Mouse (Mus musculus) urinary bladder, postnatal 36 days (tissue): ENCODE measurements at regions not wholly inside any gene's neighbourhood (a gene's known extent, or its start where the extent isn't known, plus 50 kb on each side); places are given as distances from the start of the nearest gene placed in this dataset.

Experiments used
- DNase-seq, 2 experiments: peaks; one replicate each; pipeline ENCODE4 v3.0.0; 2022; ENCODE audit warnings: low spot score in 2 of 2, mixed read lengths in 1 of 2

DNA sequence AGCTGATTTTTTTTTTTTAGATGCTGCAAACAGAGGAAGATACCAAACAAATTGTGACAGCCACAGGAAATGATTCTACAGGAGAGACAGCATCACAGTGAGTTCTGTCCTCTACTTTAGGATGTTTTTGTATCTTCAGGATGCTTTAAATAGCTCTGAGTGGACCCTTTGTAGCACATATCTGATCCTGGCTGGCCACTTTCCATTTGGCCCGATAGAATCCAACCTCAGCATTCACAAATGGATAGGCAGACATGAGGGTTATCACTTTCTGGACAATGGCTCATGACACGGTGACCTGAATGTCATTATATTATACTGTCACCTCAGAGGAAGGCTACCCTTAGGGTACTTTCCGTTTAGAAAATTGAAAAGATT, 379.3 kb downstream of the Gm10295 start:
- DNase-seq = no peak

DNA sequence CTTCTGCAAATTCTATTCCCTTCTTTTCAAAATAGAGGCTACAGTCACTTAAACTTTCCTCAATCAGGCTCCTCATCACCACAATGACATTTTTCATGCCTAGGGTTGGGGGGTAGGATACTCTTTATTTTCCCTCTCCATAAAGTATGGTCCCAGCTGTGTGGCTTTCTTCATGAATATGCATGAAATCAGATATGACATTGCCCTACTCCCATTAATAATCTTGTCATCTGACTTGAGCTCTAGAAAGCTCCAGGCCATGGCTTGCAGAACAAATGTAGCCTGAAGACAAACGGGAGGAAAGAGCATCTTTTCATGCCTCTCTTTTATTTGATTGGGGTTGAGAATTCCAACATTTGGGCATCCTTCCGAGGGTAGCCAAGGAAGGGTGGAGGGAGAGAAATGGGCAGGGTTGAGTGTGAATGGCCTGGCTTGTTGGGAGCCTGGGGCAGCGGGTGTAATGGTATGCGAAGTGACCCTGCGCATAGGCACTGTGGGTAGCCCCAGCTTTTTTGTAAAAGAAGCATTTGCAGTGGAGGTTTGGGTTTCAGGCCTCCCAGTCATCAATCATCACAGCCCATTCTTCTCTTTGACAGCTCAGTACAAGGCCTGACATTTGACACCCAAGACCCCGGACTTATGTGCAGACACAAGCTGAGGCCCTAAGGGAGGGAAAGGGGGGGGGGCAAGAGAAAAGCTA, 379.8 kb downstream of the Gm10295 start:
- no peak for DNase-seq

DNA sequence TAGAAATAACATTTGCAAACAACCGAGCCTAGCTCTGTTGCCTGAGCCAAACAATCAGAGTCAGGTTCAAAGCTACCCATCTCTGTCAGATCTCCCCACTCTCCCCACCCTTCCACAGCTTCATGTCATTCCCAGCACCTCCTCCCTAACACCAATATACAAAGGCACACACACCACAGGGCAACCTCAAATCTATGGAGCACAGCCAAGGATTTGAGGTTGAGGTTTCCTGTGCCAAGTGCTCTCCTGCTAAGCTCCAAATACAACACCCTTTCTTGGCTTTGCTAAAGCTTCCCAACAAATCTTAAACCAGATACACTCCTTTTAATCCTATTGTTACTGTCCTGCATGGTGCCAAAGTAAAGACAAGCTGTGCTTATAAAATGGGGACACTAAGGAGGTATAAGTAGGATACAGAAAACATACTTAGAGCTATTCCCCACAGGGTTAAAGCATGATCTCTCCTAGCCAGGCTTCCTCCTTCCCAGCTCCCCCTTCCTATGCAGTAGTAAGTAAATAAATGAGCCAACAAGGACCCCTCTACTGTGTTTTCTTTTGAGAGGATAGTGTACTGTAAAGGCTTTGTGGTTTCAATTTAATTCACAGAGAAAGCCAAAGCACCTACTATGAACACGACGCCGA, 398.8 kb downstream of the Gm10295 start:
- no peak for DNase-seq

DNA sequence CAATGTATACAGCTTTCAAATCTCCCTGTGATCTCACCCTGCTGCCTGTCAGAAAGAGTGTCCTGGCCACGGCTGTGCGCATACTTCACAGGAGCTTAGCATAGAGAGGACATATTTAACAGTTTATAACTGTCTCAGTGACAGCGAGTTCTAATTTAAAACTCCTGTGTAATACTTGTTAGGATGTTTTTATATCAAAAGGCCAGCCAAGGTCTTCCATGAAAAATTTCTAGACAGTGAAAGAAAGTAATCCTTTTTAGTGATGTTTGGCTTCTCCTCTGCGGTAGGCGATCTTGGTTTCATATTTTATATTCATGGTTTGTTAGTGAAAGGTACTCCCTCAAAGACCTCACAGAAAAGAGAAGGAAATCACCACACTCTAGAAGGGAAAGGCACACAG, 403.0 kb downstream of the Gm10295 start:
- DNase-seq = no peak

DNA sequence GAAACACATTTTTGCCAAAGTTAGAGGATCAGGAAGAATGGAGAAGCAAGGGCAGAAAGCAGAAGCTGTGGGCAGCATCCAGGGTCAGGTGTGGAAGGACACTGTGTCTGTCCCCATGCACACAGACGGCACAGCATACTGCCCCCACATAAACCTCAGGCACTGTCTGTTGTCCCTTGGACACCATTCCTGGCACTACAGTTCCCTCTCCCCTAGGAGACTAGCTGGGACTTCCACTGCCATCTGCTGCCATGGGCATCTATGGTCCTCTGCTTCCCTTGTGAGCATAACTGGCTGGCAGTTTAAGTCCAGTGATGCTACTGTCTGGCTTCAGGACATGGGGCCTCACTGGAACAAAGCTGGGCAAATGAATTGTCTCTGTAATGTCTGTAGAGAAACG, 405.0 kb downstream of the Gm10295 start:
- no peak for DNase-seq

DNA sequence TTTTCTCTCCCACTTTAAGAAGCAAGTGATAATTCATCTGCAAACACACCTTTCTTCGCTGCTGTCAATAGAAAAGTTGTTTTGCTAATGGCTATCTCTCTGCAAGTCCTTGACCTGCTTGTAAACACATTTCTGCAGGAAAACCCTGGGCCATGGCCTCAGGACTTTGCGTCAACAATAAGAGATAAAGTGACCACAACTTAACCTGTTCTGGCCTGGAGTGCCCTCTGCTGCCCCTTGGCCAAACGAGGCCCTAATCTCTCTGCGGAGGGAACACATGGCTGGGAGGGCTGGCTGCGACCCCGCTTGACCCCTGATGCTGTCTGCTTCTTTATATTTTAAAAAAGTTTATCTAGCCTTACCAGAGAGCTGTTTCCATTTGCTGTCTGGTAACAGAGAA, 420.4 kb downstream of the Gm10295 start:
- no peak for DNase-seq

DNA sequence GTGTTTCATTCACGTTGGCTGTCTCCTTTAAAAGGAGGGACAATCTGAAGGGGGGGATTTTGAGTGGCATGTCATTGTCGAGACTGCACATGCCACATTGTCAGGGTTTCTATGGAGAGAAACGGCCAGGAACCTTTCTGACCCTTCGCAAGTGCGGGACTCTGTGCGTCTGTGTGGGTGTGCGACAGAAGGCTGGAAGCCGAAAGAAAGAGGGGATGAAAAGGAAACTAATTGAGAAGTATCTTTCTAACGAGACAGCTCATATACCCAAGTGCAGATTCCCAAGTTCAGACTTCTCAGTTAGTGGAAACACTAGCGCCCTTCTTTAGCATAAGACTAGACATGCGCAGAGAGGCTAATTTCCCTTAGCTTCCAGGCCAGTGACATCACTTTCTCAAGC, 421.4 kb downstream of the Gm10295 start:
- DNase-seq = no peak

DNA sequence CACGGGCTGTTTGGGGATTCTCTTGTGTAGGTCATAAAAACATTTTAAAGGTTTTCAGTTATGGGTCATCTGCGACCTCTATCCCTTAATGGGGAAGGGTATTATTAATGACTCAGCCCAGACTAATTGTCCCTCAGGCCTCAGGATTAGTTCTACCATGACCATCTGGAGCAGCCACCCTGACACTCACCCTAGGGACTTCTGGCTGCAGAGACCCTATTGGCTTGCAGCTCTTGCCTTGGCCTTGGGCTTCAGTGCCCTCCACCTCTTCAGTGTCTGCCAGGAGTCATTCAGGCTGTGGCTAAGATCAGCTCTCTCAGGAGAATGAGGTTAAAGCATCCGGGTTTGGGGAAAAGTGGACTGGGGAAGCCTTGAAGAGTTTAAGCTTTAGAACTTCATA, 423.3 kb downstream of the Gm10295 start:
- DNase-seq = no peak

DNA sequence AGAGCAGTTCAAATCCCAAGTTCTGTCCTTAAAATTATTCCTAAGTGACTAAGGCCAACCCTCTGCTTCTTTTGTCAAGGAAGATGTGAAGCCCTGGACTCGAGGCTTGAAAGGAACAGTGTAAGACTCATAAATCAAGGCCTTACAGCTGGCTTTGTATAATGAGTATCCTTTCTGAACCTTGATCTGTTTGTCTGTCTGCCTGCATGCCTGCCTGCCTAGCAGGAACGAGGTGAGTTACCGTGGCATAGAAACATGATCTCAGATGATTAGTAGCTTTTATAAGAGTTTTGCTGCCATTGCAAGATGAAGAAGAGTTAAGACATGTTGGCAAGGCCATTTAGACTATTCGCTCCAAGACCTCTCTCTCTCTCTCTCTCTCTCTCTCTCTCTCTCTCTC, 434.3 kb downstream of the Gm10295 start:
- no peak for DNase-seq

DNA sequence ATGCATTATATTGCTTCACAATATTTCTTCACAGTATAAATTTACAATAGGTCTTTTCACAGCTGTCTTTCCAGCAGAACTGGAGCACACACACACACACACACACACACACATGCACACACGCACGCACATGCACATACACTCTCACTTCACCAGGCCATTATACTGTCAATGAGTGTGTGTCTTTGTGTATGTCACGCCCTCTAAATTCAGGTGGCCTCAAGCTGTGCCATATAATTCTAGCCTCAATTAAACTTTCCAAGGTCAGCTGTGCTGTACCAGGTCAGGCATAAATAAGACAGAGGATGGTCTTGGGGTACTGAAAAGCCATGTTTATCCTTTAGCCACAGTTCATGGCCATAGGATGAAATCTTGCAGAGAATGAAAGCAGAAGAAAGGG, 442.4 kb downstream of the Gm10295 start:
- no peak for DNase-seq

DNA sequence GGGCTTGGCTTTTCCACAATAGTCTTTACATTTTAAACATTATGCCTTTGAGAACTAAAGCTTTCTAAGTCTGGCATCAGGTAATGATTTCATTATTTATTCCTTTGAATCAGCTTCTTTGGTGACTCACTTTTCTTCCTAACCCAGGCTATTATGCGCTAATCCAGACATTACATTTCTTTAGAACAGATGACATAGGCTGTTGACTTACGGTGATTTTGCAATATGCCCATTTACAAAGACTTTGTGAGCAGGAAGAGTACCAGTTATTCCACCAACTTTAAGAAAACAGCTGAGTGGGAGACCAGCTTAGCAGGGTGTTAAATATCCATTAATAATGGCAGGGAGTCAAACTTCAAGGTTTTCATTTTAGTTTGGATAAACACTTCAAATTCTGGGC, 459.6 kb downstream of the Gm10295 start:
- no peak for DNase-seq

DNA sequence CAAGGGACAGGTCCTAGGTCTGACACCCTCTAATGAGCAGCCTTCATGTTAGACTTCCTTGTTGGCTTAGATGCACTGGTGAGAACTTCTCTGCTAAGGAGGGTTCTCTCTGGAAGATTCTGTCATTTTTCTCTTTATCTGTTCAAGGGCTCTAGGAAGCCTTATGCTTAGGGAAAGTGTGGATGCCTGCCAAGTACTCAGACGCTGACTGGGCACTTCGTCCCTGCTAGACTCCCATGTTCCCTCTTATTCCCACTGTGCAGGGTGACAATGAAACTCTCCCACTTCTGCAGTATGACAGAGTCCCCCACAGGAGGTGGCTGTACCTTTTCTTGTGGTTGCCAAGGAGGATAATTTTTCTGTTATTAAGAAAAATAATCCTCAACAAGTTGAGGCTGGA, 470.8 kb downstream of the Gm10295 start:
- DNase-seq = no peak

DNA sequence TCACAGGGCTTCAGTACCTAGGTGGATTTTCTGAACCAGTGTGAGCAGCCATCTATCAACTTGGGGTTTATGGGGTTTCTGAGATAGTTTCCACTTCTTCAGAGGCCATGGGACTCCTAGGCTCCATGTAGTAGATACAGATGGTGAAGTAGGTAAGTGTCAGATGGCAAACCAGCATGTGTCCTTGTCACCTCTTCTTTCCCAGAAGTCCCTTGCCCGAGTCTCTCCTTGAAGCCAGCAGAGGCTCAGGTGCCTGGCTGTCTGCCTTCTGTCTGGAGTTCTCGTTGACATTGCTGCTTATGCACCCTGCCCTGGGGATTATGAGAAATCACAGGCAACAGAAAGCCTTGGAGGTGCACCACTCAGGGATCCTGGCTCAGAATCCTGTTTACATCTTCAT, 476.9 kb downstream of the Gm10295 start:
- DNase-seq = no peak

DNA sequence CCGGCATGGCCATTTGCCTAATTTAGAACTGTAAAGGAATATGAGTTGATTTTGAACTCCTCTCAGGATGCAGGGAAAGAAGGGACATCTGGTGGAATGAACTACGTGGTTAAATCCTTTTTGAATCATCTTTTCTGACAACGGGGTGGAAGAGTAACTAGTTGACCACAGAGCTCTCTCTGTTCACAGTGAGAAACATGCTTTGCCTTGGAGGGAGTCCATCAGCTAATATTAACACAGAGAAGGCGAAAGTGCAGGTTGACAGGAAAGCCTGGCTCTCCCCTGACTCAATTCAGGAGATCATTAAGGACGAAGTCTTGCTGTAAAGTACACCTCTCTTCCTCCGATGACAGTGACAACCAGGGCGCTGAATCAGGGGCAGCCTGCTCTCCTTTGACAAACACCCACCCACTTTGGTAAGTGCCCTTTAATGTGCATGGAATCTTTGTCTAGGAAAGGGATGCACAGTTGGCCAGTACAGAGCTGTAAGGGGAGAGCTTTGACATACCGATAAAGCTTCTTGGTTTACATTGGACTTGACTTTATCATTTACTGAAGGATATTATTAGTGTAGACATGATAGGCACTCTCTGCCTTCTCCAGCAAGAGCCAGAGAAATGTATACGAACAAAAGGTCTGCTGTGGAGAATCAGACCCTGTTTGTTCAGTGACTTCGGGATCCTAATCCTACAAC, 480.3 kb downstream of the Gm10295 start:
- no peak for DNase-seq

DNA sequence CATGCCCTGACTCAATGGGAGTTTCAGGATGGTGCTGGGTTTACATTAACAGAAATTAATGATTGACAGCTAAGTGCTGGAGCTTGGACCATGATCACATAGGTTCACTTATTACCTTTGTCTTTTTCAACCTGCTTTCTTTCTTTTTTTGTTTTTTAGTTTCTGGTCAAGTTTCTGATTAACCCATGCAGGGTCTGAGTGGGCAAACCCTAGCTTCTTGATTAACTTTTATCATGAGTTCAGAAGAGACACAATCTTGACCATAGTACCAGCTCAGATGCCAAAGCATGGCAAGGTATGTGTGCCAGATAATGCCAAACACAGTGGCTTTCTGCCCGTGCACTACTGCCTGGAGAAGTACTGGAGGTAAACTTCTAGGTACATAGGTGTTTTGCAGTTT, 482.2 kb downstream of the Gm10295 start:
- DNase-seq = no peak

DNA sequence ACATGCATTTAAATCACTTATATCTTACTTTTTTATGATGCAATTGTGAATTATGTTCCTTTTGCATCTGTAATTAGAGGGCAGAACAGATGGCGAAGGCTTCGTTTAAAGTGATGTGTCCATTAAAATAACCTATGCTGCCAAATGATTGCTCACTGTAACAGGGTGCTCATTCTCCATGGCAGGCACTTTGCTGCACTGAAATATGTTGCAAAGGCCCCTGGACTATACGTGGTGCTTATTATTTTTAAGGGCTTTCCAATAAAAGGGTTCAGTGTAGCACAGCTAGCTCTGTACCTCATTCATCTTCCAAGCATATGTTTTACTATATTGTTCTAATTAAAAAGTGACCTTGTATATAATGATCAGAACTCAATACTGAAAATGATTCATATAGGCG, 491.3 kb downstream of the Gm10295 start:
- no peak for DNase-seq

DNA sequence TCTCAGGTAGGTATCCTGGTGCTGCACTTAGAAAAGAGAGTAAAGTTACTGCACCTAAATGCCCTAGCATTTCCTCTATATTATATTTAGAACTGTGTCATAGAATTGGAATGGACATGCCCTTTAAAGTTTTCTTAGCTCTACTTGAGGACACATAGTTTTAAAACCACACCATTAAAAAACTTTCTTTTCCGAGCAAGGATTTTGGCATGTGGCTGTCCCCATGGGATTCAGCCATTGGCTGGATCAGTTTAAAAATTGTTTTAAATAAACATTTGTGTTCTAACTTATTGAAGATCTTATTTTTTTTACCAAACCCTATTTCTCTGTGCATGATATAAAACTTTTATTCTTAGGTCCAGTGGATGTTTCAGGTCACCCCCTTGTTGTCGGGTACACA, 484.2 kb upstream of the Nr2f2 start:
- DNase-seq = no peak

DNA sequence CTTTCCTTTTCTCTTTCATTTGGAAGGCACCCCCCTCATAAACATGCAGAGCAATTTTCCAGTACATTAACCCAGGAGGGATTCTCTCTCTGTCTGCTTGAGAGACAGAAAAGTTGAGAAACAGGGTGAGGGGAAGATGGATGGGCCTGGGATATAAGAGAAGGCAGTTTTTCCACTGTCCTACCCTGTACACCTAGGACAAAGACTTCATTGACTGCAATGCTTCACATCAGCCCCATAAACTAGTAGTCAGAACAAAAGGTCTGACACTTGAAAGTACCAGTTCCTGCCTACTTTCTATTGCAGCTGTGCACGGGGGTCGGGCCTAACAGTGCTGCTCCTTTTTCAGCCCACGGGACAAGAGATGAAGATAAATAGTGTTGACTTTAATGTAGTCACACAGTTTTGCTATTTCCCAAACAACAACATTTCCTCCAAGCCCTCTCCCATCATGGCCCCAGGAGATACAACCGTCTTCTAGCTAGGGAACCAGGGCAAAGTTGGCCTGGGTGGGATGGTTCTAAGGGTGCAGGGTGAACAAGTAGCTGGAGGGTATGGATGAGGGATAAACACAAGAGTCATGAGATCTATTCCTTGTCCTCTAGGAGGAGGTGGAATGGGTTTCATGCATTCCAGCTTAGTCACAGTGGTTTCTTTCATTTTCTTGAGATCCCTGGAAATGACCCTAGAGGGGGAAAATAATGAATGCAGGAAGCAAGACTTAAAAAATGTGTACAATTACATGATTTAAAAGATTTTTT, 481.7 kb upstream of the Nr2f2 start:
- no peak for DNase-seq

DNA sequence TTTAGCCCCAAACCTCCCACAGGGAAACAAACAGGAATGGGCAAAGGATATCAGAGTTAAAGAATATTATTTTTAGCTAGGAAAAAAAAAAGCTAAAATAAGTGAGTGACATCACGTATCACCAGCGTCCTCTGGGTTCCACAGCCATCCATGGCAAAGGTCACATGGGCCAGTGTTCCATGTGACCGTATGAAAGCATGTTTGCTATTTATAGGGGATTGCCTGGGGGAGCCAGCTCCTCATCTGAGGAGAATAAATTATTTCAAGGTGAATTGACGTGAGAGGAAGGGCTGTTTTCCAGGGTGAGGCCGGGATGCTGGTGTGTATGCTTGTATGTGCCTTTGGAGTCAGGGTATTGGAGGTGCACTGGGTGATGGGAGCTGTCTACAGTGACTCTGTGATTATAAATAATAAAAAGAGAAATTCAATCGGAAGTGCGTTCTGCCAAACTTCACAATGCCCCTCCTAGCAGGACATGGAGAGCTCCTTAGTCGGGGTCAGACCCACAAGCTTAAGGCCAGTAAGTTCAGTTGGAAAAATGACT, 481.0 kb upstream of the Nr2f2 start:
- DNase-seq = no peak

DNA sequence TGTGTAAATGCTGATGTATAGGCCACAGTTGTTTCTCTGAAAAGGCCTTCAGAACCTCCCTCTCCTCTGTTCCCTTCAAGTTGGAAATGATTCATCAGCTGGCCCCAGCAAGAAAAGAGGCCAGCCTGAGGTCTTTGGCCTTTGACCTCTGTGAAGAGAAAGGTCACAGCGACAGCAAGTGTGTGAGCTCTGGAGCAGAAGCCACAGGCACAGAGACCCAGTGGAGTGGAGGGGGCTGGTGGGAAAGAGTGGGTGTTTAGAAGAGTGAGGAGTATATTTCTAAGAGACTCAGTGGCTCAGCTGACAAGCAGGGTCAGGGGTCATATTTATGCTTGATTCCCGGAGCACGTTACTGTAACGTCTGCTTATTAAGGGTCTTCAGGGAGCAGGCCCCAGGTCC, 479.5 kb upstream of the Nr2f2 start:
- no peak for DNase-seq

DNA sequence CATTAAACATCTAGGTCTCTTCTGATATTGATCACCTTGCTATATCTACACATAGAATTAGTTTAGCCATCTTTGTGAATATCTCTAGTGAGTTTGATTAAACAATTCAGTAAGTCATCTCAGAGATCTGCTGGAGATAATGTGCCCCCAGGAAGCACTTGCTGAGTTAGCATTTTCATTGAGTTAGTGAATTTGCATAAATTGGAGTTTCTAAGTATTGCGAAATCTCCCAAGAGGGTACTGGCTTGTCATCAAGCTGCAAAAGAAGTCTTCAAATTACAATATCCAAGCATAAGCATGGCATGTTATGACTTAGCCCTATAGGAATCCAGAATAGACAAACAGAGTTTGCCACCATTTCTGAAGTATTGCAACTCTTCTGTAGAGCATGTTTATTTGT, 473.6 kb upstream of the Nr2f2 start:
- DNase-seq = no peak

DNA sequence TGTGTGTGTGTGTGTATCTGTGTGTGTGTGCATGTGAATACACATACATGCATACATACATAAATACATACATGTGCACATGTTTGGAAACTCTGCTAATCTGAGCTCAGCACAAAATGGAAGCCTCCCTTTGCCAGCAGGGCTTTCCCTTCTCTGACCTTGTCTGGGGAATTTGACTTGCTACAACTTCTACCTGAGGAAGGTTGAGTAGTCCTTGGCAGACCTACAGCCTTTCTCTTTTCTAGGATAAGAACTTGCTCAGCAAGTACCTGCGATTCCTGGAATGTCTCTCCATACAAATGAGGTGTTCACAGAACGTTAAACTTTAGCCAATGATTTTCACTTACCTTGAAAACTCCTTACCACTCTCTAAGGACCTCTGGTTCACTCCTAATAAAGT, 472.7 kb upstream of the Nr2f2 start:
- DNase-seq = no peak
